Mouse (Mus musculus): ENCODE data around the gene Sipa1l1.
A peak's percentile ranks its signal among the peaks of the same experiment; 100 is the strongest.
"Not testable (repeated sequence)": the region's sequence is repeated elsewhere in the genome, so short reads cannot be mapped to it uniquely, and the experiment has no call there.

The Sipa1l1 gene

DNA sequence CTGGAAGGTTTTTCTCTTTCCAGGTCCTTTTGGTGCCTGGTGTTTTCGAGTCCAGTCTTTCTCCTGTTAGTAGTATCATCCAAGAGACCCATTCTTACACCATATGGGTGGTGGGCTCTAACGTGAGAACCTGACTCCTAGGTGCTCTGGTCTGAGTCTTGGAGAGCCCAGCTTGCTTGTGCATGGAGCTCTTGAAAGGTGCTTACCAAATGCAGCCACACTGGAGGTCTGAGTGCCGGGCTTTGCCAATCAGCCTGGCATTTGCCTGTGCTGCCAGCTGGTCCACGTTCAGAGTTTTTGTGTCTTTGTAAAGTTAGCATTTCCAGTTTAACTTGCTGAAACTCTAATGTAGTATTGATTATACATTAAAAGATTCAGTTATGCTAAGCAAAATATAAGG is 9.5 kb downstream of the Sipa1l1 start:
- no peak for DNase-seq

DNA sequence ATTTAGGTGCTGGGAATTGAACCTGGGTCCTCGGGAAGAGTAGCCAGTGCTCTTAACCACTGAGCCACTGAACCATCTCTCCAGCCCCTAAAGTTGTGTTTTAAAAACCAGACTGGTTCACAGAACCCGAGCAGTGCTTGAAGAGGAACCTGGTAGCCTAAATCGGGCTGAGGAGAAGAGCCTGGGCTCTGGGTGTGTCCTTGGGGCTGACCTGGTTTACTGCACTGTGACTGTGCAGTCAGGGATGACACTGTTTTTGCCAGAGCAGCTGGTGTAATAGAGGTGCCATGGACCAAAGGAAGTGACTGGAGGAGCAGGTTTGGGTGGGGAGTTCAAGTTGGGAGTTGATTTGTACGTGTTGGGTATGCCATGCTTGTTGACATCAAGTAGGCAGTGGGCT is 10.5 kb downstream of the Sipa1l1 start:
- no peak for DNase-seq

- not testable (repeated sequence) for DNase-seq
Observed at GRCm38 (mm10) chr12:82186156-82186555, 17.0 kb downstream of the Sipa1l1 start.

GRCm38 (mm10) chr12:82186740-82187139 is 17.6 kb downstream of the Sipa1l1 start:
- DNase-seq, result no peak

DNA sequence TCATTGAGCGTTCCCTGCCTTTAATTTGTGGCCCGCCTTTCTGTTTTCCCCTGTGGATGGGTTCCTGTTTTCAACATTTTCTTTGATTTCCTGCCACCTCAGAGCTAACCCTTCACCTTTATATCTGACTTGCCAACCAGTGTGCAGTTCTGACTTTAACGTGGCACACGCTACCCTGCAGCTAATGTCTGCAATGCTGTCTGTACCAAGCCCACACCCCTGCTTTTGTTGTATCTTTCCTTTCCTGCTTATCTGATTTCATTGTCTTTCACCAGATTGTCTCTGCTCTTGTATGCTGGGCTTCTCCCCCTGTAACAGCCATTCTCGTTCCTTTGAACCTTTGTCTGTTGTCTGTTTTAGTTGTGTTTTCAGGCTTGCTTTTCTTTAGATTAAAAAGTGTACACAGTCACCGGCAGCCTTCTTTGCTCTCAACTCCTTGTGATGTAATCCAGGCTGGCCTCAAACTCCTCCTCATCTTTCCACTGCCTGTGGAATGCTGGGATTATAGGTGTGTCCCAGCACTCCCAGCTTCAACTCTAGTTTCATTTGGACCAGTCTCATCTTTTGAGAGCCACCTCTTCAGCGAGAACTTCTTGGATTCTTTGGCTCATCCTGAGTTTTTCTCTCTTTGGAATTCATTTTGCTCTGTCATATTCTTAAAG is 18.2 kb downstream of the Sipa1l1 start:
- peak; percentile 35 for DNase-seq

DNA sequence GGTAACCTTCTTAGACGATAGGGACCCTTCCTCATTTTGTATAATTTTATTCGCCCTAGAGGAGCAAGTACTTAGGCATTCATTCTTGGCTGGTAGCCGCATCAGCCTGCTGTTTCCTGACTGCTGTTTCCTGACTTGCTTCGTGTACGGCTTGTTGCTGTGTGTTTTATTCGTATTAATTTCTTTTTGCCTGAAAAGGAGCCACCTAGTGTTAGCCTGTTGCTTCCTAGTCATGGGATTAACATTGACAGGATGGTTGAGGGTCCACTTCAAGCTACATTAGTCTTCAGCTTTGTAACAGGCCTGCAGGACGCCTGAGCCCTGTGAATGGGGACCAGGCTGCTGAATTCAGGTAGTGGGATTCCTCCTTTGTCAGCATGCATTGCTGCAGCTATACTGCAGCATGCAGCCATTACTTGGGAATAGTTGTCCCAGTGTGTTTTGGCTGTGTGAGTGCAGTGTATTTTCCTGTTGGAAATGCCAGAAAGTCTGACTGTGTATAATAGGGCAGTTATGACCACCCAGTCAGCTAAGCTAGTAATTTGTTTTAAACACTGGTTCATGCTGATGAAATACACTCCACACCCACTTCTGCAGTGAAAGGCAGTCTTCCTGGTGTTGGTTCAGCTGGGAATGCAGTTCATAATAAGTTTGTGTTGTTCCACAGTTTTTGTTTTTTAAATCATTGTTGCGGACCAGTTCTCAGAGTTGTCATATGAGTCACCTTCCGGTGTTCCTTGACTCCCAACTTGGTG is 19.4 kb downstream of the Sipa1l1 start:
- DNase-seq, result no peak

GRCm38 (mm10) chr12:82189076-82189675 is 20.1 kb downstream of the Sipa1l1 start:
- no peak for DNase-seq

DNA sequence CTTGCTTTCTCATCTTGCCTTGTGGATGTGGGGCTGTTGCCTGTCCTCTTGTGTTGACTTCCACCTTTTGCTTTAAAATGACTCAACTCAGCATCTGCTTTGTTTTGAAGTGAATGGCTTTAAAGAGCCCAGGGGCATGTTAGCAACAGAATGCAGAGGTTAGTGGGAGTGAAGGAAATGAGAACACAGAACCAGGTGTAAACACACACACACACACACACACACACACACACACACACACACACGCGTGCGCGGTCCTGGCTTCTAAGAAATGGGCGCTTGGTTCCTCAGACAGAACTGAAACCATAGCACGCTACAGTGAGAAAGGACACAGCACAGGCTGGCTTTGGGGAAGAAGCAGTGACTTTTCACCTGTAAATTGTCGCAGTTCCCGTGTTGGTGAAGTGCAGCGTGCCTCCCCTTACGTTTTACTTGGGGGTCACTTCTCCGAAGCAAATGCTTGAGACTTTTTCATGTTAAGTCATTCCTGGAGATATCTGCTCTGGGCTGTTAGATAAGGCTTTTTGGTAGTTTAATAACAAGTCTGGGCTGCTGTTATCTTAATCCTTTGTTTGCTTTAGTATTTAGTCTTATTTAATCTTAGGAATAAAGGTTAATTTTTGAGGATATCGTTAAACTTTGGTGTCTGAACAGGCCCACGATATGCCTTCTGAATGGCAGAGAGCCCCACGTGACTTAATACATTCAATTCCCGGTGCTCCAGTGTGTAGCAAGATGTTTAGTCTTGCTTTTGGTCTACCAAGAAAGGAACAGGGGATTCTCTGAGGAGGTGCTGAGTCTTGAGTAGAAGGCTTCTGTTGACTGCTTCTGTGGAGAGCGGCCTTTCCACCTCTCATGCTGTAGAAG is 20.8 kb downstream of the Sipa1l1 start:
- no peak for DNase-seq

DNA sequence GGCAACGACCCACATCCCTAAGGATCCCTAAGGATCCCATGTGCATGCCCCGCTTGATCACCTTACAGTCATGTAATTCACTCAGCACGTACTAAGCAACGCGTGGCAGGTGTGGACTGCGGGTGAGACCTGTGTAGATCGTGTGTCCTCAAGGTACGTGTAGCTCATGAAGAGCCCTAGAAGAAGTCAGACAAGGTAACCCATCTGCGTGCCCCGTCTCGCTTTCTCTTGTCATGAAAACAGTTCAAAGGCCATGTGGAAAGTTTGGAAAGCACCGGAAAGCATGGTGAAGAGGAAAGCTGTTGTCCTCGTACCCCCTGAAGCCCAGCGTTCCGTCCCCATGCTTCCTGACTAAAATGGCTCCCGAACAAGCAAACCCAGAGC is 21.5 kb downstream of the Sipa1l1 start:
- DNase-seq, result no peak

DNA sequence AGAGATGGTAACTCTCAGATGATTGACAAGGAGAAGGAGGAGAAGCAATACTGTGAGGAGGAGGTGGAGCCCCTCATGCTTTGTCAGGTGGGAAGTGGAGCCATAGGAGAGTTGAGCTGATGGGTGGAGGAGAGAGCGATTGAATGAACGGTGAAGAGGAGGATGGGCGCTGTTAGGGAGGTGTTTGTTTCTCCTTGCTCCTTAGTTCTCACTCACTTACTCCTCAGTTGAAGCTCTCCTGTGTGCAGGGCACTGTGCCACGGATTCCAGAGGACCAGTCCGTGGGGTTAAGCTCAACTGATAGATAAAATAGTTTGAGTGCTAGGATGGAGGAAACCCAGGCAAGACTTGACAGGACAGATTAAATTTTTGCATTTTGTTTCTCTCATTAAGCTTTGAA is 22.6 kb downstream of the Sipa1l1 start:
- DNase-seq, result no peak

GRCm38 (mm10) chr12:82192641-82193054 is 23.5 kb downstream of the Sipa1l1 start:
- peak; percentile 40 for DNase-seq

GRCm38 (mm10) chr12:82193476-82193875 is 24.4 kb downstream of the Sipa1l1 start:
- DNase-seq, result no peak

DNA sequence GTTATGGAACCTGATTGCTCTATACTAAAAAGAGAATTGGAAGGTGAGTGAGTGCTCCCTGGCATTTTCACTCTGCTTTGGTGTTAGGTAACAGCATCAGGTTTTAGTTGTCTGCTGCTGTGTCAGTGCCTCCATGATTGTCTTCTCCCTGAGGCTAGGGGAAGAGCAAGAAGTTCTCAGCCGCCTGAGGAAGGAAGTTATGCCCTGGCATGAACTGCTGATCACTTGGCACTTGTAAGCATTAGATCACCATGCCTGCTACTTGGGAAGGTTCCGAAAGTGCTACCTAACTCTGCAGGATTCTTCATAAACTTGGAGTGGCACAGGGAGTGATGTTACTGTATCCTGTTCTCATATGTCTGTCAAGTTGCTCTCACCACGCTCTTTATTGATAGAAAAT is 25.8 kb downstream of the Sipa1l1 start:
- no peak for DNase-seq

- no peak for DNase-seq
Observed at GRCm38 (mm10) chr12:82196213-82196612, 27.1 kb downstream of the Sipa1l1 start.

- no peak for DNase-seq
Observed at GRCm38 (mm10) chr12:82196615-82197146, 27.6 kb downstream of the Sipa1l1 start.

DNA sequence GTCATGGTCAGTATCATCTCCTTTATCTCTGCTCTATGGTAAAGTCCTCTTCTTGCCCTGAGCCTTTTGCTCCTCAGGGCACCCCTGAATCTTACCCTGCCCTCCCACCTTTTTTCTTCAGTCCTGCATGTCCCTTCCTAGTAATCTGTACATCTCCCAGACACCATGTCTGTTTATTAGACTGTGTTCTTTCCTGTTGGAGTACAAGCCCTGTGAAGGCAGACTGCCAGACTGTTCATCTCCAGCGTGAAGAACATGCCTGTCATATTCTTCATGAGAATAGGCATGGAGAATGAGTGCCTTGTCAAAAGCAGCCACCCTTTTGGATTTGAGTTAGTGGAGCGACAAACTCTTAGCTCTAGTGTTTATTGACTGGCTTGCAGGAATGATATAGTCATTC is 28.1 kb downstream of the Sipa1l1 start:
- DNase-seq, result peak; percentile 57

- DNase-seq, result no peak
Observed at GRCm38 (mm10) chr12:82199286-82199685, 30.2 kb downstream of the Sipa1l1 start.

- DNase-seq, result no peak
Observed at GRCm38 (mm10) chr12:82204106-82204505, 35.0 kb downstream of the Sipa1l1 start.

DNA sequence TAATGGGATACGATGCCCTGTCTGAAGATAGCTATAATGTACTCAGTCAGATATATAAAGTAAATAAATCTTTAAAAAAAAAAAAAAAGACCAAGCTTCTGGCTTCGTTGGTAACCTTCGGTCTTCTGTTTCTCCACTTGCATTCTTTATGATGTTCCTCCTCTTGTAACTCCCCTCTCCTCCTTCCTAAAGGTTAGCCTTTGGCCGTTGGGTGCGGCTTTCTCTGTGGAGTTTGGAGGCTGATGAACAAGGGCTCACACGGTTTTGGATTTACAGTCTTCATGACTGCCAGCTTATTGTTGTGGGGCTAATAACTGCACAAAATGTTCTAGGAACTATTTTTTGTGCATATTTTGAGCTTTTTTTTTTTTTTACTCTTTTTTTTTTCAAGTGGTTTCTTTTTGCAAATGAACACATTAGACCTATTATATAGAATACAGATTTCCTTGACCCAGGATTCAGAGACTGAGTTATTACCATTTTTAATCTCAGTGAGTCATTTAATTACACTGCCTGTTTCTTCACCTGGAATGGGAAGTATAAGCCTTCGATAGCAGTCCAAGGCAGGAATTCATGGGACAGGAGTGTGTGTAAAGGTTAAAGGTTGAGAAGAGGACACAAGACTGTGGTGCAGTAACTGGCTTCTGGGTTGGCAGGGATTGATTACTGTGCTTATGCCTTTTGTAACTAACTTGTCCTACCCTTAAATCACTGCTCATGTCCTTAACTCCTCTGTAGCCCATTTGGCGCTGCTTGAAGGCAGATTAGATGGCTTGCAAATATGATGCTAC is 37.9 kb downstream of the Sipa1l1 start:
- no peak for DNase-seq

DNA sequence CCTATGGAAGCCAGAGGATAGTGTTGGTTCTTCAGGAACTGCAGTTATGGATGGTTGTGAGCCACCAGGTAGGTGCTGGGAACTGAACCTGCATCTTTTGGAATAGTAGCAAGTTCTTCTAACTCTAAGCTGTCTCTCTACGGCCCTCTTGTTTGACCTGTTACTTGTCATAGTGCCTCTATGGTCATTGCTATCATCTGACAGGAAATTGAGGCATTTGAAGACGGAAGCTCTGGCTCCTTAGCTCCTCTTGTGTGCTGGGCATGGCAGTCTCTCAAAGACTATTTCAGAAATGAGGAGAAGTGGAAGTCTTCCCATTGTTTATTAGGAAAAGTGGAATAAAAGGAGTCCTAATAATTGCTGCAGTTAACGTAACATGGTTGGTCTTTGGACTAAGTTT is 38.9 kb downstream of the Sipa1l1 start:
- no peak for DNase-seq

DNA sequence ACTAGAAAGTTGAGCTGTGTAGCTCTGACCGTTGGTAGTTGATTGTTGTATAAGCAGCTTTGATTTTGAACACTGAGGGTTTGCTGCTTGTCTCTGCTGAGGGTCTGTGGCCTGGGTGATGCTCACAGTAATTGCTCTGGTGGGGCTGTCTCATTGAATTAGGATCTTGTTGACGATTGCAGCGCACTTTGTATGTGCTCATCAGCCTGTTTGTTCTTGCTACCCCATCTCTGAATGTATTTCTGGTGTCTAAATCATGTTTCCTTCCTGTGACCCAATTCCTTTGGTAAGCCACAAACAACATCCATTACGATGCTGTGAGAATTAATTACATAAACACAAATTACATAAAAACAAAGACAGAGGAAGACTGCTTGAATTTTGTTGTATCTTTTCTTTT is 39.5 kb downstream of the Sipa1l1 start:
- no peak for DNase-seq

- no peak for DNase-seq
Observed at GRCm38 (mm10) chr12:82209753-82210152, 40.6 kb downstream of the Sipa1l1 start.
